Mouse (Mus musculus): ENCODE data around the gene Gm10638.

DNA sequence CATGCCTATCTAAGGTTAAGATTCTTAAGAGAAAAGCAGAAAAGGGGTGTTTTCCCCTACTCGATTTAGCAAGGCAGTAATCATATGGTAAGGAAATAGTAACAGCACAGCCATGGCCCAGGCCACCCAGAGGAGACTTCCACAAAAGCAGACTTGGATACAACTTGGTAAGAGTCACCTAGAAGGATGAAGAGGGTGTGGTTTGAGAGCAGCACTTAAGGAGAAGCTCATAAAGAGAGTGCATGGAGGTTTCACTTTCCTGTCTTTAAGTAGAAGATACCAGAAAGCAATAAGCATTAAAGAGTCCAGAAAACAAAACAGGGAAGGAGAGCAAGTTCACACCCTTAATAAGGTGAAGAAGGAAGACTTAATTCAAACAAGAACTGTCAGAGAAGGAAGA lies 10.5 kb upstream of the Gm10638 start:
- TF ChIP-seq POLR2A (IDR thresholded peaks at IDR 0.05; ENCODE audit: borderline replicate concordance, insufficient read depth, low read length) (no peak), CTCF (IDR thresholded peaks at IDR 0.05; ENCODE audit: borderline replicate concordance, insufficient read depth, low read depth, low read length) (no peak)
